Mouse (Mus musculus) yolk sac, embryonic 10.5 days (tissue): ENCODE results near the gene Olfr332.
"Not testable (repeated sequence)": the region's sequence is repeated elsewhere in the genome, so short reads cannot be mapped to it uniquely, and the experiment has no call there.

Source experiments
- DNase-seq: peaks from one replicate; pipeline ENCODE4 v3.0.0-alpha.2; 2017; ENCODE audit warnings: low spot score

Olfr332 gene

DNA sequence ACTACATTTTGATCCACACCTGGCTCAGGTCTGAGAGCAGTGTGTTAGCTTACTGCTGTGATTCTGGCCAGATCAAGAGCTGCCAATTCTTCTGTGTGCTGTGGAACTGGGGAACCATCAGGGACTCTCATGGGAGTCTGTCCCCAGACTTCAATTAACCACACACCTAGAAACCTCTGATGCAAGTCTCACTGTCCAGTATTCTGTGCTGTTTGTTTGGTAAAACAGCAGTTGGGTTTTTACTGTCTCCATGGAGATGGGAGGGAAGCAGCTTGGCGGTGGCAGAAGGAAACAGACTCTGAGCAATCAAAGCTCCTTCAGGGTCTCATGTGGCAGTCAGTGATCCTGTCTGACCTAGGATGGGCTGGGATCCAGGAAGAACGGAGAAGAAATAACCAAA lies at the start of gene Olfr332:
TSS of gene Olfr332 (minus strand) at position 101 of the 400 bp plus-strand sequence.
- no peak for DNase-seq

- DNase-seq, result not testable (repeated sequence)
Observed at GRCm38 (mm10) chr11:58534736-58535135, 42.4 kb upstream of the Olfr332 start, which contains the start of gene Olfr330. Gene Olfr330, minus strand, starts transcription at chr11:58534836.

GRCm38 (mm10) chr11:58519756-58520155 lies 27.4 kb upstream of the Olfr332 start:
- not testable (repeated sequence) for DNase-seq

- DNase-seq, result not testable (repeated sequence)
Observed at GRCm38 (mm10) chr11:58518916-58519315, 26.6 kb upstream of the Olfr332 start.

DNA sequence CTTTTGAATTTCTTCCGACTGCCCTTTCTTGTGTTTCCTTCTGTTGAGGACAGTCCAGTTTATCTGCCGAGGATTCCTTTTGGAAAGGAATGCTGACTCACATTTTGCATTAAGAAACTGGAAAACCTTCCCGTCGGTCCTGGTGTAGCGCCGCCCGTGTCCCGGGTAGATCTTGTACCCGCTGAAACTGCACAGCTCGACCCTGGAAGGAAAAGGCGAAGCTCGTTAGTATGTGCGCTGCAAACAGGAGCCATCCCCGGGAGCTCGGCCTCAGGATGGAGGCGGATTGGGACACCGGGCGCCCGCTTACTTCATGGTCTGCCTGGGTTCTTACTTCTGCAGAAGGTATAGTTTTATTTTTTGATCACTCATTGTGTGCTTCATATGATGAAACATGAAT lies 16.7 kb upstream of the Olfr332 start:
- not testable (repeated sequence) for DNase-seq

GRCm38 (mm10) chr11:58502472-58502871 lies 10.1 kb upstream of the Olfr332 start, which contains the start of gene Olfr331:
Gene Olfr331, minus strand, starts transcription at chr11:58502572.
- not testable (repeated sequence) for DNase-seq

DNA sequence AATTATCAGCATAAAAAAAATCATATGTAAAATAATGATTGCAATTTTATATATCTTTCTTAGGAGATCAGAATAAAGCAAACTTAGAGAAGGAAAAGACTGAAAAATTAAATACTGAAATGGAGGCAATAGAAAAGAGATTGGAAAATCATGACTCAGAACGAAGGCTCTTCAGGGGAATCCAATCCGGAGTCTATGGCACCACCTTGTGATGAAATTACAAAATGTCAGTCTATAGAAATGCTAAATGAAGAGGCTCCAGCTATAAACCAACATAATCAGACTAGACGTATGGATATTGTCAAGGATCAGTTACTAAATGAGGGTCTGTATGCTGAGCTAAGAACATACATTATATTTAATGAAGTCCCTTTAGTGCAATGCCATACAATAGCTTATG lies 6.9 kb upstream of the Olfr332 start:
- no peak for DNase-seq

DNA sequence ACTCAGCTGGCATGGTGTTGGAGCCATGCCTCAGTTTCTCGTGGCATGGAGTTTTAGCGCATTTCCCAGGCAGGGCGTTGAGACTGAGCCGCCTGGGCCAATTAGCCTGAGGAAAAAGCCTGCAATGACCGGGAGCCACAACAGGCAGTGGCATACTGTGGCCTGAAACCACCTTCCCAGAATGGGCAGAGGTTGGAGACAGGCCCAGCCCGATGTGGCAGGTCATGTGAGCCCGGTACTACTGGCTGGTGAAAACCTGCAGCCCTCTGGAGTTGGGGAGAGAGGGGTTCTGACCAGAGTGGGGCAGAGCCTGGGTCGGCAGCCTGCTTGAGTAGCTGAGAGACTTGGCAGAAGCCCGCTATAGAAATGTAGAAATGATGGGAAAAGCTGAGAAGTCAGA lies 6.4 kb upstream of the Olfr332 start:
- no peak for DNase-seq

GRCm38 (mm10) chr11:58462170-58462569 lies 30.2 kb downstream of the Olfr332 start, which contains the start of gene Olfr30:
Gene Olfr30, minus strand, starts transcription at chr11:58462270.
- no peak for DNase-seq

DNA sequence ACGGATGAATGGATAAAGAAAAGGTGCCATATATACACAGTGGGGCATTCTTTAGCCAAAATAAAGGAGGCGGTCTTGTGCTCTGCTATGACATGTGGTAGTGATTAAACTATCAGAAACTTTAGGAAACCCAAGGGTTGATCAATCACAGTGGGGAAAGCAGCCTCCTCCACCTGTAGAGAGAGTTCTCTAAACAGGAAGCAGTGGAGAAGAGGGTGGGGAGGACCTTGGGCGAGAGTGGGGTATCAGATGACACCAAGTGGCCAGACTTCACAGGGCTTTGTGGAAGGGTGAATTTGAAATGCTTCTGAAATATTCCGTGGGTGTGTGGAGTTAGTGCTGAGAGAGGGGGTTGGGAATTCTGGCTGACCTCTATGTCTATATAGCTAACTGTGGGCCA lies 38.8 kb downstream of the Olfr332 start:
- no peak for DNase-seq

- DNase-seq, result no peak
Observed at GRCm38 (mm10) chr11:58452759-58453158, 39.6 kb downstream of the Olfr332 start, which contains the start of gene Lypd9. Gene Lypd9, minus strand, starts transcription at chr11:58452923.
